Mouse (Mus musculus) adrenal gland, postnatal 25 days (tissue): ENCODE data around the gene B130006D01Rik. TPM values are rescaled to one million over a fixed set of nuclear protein-coding genes. Genes with fewer than 3 reads are reported as not detected.

Source experiments
- DNase-seq: peaks from one replicate; pipeline ENCODE4 v3.0.0; 2021; ENCODE audit warnings: mixed read lengths
- total RNA-seq: library from RNA; stranded (reverse); gene quantifications from 2 replicates; pipeline ENCODE4 v1.2.3, GENCODE M21; 2021

The B130006D01Rik gene
- total RNA-seq, 1 experiment from 2014 or later, result 1.1 TPM

DNA sequence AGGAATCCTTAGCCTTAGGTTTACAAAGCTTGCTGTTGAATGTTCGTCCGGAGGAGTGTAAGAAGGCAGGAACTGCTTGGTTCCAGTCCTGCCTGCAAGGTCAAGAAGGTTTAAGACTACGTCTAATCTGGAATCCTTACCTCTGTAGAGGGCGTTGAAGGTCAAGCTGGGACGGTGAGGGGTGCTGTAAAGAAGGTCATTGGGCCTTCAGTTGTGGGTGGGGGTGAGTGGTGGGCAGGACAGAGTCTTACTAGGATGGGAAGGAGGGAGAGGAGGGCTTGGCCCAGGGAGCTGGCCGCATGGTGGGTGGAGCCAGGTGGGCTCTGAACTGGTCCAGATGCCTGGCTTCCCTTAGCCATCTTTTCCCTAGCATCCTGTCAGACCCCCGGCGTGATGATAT is 48.3 kb downstream of the B130006D01Rik start:
- no peak for DNase-seq

- no peak for DNase-seq
Measured at GRCm38 (mm10) chr11:95773264-95773663, 49.9 kb downstream of the B130006D01Rik start.

Other genes starting within 250 kb of the B130006D01Rik start
- gene Nxph3, start 209.0 kb upstream of the B130006D01Rik start, total RNA-seq, result 2.0 and 2.9 TPM in 2 replicates
- gene Ngfr, start 135.9 kb upstream of the B130006D01Rik start, total RNA-seq, result 1.7 and 3.3 TPM in 2 replicates
- gene Phb, start 56.6 kb upstream of the B130006D01Rik start, total RNA-seq, result 225 and 315 TPM in 2 replicates
- 40.8 and 51.1 TPM in 2 replicates for gene Zfp652, start 10.9 kb upstream of the B130006D01Rik start, total RNA-seq
- 133 and 225 TPM in 2 replicates for gene Phospho1, start 100.9 kb downstream of the B130006D01Rik start, total RNA-seq
- 16.2 and 20.1 TPM in 2 replicates for gene Gngt2, start 113.6 kb downstream of the B130006D01Rik start, total RNA-seq
- 15.2 and 16.7 TPM in 2 replicates for gene Abi3, start 118.9 kb downstream of the B130006D01Rik start, total RNA-seq
- gene B4galnt2, start 191.3 kb downstream of the B130006D01Rik start, total RNA-seq, result not detected in 2 replicates